Mouse (Mus musculus): ENCODE data around the gene Clec4n. TPM values are rescaled to one million over a fixed set of nuclear protein-coding genes. Genes with fewer than 3 reads are reported as not detected.
"Not testable (repeated sequence)": the region's sequence is repeated elsewhere in the genome, so short reads cannot be mapped to it uniquely, and the experiment has no call there.

The Clec4n gene
- polyA plus RNA-seq, 1 experiment from 2014 or later: 0.28 TPM

- no peak overlapping the region for H3K4me3 ChIP-seq
- WGBS: 85% methylated on average over 4 of the region's 4 CpGs
- H3K27me3 ChIP-seq (replicated peaks): no peaks in the 10 kb centered on the region
- no peaks in the 10 kb centered on the region for H3K36me3 ChIP-seq
- no peak overlapping the region for H3K4me2 ChIP-seq (replicated peaks)
- no peak overlapping the region for H3K9ac ChIP-seq
- no peaks in the 10 kb centered on the region for H3K9me3 ChIP-seq
- no peak for ATAC-seq (ENCODE audit: low FRiP score, low read depth)
- no peaks in the 10 kb centered on the region for H3K4me1 ChIP-seq
- H3K27ac ChIP-seq: no peak overlapping the region
Measured at GRCm38 (mm10) chr6:123259889-123260603, 30.4 kb downstream of the Clec4n start.

GRCm38 (mm10) chr6:123260868-123261267 is 31.2 kb downstream of the Clec4n start:
- Histone ChIP-seq H3K4me2 (replicated peaks) (no peak overlapping the region), H3K36me3 (no peaks in the 10 kb centered on the region), H3K9me3 (no peaks in the 10 kb centered on the region), H3K27ac (no peak overlapping the region), H3K9ac (no peak overlapping the region), H3K4me3 (no peak overlapping the region), H3K27me3 (replicated peaks) (no peaks in the 10 kb centered on the region), H3K4me1 (no peaks in the 10 kb centered on the region)
- no peak for ATAC-seq (ENCODE audit: low FRiP score, low read depth)
- WGBS: 88% methylated on average over 1 of the region's 1 CpGs

GRCm38 (mm10) chr6:123261555-123262161 is 32.0 kb downstream of the Clec4n start, which contains the start of gene Clec4d:
Gene Clec4d (plus strand): TSS chr6:123262111.
- no peaks in the 10 kb centered on the region for H3K36me3 ChIP-seq
- H3K4me1 ChIP-seq: no peaks in the 10 kb centered on the region
- no peak within 1 kb of the TSS for H3K9ac ChIP-seq
- H3K4me2 ChIP-seq (replicated peaks): no peak within 1 kb of the TSS
- ATAC-seq (ENCODE audit: low FRiP score, low read depth): no peak
- 77% methylated on average over 4 of the region's 4 CpGs for WGBS
- no peak within 1 kb of the TSS for H3K4me3 ChIP-seq
- no peak within 1 kb of the TSS for H3K27ac ChIP-seq
- H3K27me3 ChIP-seq (replicated peaks): no peaks in the 10 kb centered on the region
- H3K9me3 ChIP-seq: no peaks in the 10 kb centered on the region

GRCm38 (mm10) chr6:123264194-123264593 is 34.6 kb downstream of the Clec4n start:
- Histone ChIP-seq H3K4me1 (no peaks in the 10 kb centered on the region), H3K9me3 (no peaks in the 10 kb centered on the region), H3K4me2 (replicated peaks) (no peak overlapping the region), H3K9ac (no peak overlapping the region), H3K4me3 (no peak overlapping the region), H3K27ac (no peak overlapping the region), H3K36me3 (no peaks in the 10 kb centered on the region), H3K27me3 (replicated peaks) (no peaks in the 10 kb centered on the region)
- no peak for ATAC-seq (ENCODE audit: low FRiP score, low read depth)
- 94% methylated on average over 3 of the region's 3 CpGs for WGBS

GRCm38 (mm10) chr6:123265809-123266208 is 36.2 kb downstream of the Clec4n start:
- H3K4me1 ChIP-seq: no peaks in the 10 kb centered on the region

GRCm38 (mm10) chr6:123266945-123267344 is 37.3 kb downstream of the Clec4n start:
- no peak for ATAC-seq (ENCODE audit: low FRiP score, low read depth)
- Histone ChIP-seq H3K36me3 (no peaks in the 10 kb centered on the region), H3K27ac (no peak overlapping the region), H3K4me3 (no peak overlapping the region), H3K9me3 (no peaks in the 10 kb centered on the region), H3K4me1 (no peaks in the 10 kb centered on the region), H3K4me2 (replicated peaks) (no peak overlapping the region), H3K9ac (no peak overlapping the region), H3K27me3 (replicated peaks) (no peaks in the 10 kb centered on the region)
- WGBS: 91% methylated on average over 5 of the region's 5 CpGs

More at GRCm38 (mm10) chr6:123265809-123266208, 36.2 kb downstream of the Clec4n start:
- 86% methylated on average over 4 of the region's 4 CpGs for WGBS
- no peaks in the 10 kb centered on the region for H3K27me3 ChIP-seq (replicated peaks)
- H3K9ac ChIP-seq: no peak overlapping the region
- H3K4me3 ChIP-seq: no peak overlapping the region
- H3K36me3 ChIP-seq: no peaks in the 10 kb centered on the region
- H3K4me2 ChIP-seq (replicated peaks): no peak overlapping the region
- no peak for ATAC-seq (ENCODE audit: low FRiP score, low read depth)
- H3K27ac ChIP-seq: no peak overlapping the region
- H3K9me3 ChIP-seq: no peaks in the 10 kb centered on the region

- Histone ChIP-seq H3K9me3 (no peaks in the 10 kb centered on the region), H3K9ac (no peak overlapping the region), H3K36me3 (no peaks in the 10 kb centered on the region), H3K27ac (no peak overlapping the region), H3K4me3 (no peak overlapping the region), H3K4me2 (replicated peaks) (no peak overlapping the region), H3K4me1 (no peaks in the 10 kb centered on the region), H3K27me3 (replicated peaks) (no peaks in the 10 kb centered on the region)
- ATAC-seq (ENCODE audit: low FRiP score, low read depth): no peak
- WGBS: 89% methylated on average over 2 of the region's 2 CpGs
Measured at GRCm38 (mm10) chr6:123279443-123279842, 49.8 kb downstream of the Clec4n start.

- Histone ChIP-seq H3K27me3 (replicated peaks) (no peaks in the 10 kb centered on the region), H3K9me3 (no peaks in the 10 kb centered on the region), H3K4me2 (replicated peaks) (no peak overlapping the region), H3K27ac (no peak overlapping the region), H3K9ac (no peak overlapping the region), H3K36me3 (no peaks in the 10 kb centered on the region), H3K4me1 (no peaks in the 10 kb centered on the region), H3K4me3 (no peak overlapping the region)
- WGBS: 97% methylated on average over 2 of the region's 2 CpGs
- ATAC-seq (ENCODE audit: low FRiP score, low read depth): no peak
Measured at GRCm38 (mm10) chr6:123286311-123286710, 56.7 kb downstream of the Clec4n start.

- no peak for ATAC-seq (ENCODE audit: low FRiP score, low read depth)
- Histone ChIP-seq H3K4me1 (no peaks in the 10 kb centered on the region), H3K36me3 (no peaks in the 10 kb centered on the region), H3K4me3 (no peak overlapping the region), H3K4me2 (replicated peaks) (no peak overlapping the region), H3K9me3 (no peaks in the 10 kb centered on the region), H3K9ac (no peak overlapping the region), H3K27me3 (replicated peaks) (no peaks in the 10 kb centered on the region), H3K27ac (no peak overlapping the region)
- 90% methylated on average over 10 of the region's 10 CpGs for WGBS
Measured at GRCm38 (mm10) chr6:123288931-123289330, 59.3 kb downstream of the Clec4n start.

- no peaks in the 10 kb centered on the region for H3K4me1 ChIP-seq
- no peak within 1 kb of the TSS for H3K9ac ChIP-seq
- H3K36me3 ChIP-seq: no peaks in the 10 kb centered on the region
- H3K4me2 ChIP-seq (replicated peaks): no peak within 1 kb of the TSS
- 83% methylated on average over 4 of the region's 4 CpGs for WGBS
- H3K27me3 ChIP-seq (replicated peaks): no peaks in the 10 kb centered on the region
- no peaks in the 10 kb centered on the region for H3K9me3 ChIP-seq
- H3K27ac ChIP-seq: no peak within 1 kb of the TSS
- ATAC-seq (ENCODE audit: low FRiP score, low read depth): no peak
- H3K4me3 ChIP-seq: no peak within 1 kb of the TSS
Measured at GRCm38 (mm10) chr6:123289753-123290152, 60.1 kb downstream of the Clec4n start, which contains the start of gene Clec4e. Gene Clec4e (minus strand): TSS chr6:123289870.

- H3K36me3 ChIP-seq: no peaks in the 10 kb centered on the region
- no peaks in the 10 kb centered on the region for H3K27me3 ChIP-seq (replicated peaks)
- no peak overlapping the region for H3K27ac ChIP-seq
- H3K9me3 ChIP-seq: no peaks in the 10 kb centered on the region
- ATAC-seq (ENCODE audit: low FRiP score, low read depth): no peak
- H3K4me1 ChIP-seq: no peaks in the 10 kb centered on the region
- no peak overlapping the region for H3K4me2 ChIP-seq (replicated peaks)
- no peak overlapping the region for H3K4me3 ChIP-seq
- WGBS: 98% methylated on average over 1 of the region's 1 CpGs
- no peak overlapping the region for H3K9ac ChIP-seq
Measured at GRCm38 (mm10) chr6:123292751-123293400, 63.2 kb downstream of the Clec4n start.

- not testable (repeated sequence) for H3K4me3 ChIP-seq; H3K9ac ChIP-seq; ATAC-seq (ENCODE audit: low FRiP score, low read depth); H3K4me1 ChIP-seq; H3K27ac ChIP-seq; H3K4me2 ChIP-seq (replicated peaks); H3K9me3 ChIP-seq; H3K36me3 ChIP-seq; H3K27me3 ChIP-seq (replicated peaks)
- 90% methylated on average over 11 of the region's 11 CpGs for WGBS
Measured at GRCm38 (mm10) chr6:123293509-123293908, 63.9 kb downstream of the Clec4n start.
